Mouse (Mus musculus): ENCODE data around the gene Ankrd13d. TPM values are rescaled to one million over a fixed set of nuclear protein-coding genes. Genes with fewer than 3 reads are reported as not detected.
"Not testable (repeated sequence)": the region's sequence is repeated elsewhere in the genome, so short reads cannot be mapped to it uniquely, and the experiment has no call there.

The Ankrd13d gene
- polyA plus RNA-seq, 1 experiment from 2014 or later, result 7.6 TPM

GRCm38 (mm10) chr19:4248683-4249082 is 34.3 kb downstream of the Ankrd13d start:
- not testable (repeated sequence) for H3K4me3 ChIP-seq (ENCODE audit: low read depth, low read length); H3K9ac ChIP-seq (ENCODE audit: low read depth, low read length); H3K4me1 ChIP-seq (ENCODE audit: control insufficient read depth, insufficient read depth, low read length); DNase-seq (ENCODE audit: low spot score); H3K4me2 ChIP-seq (ENCODE audit: low read depth, low read length); H3K27me3 ChIP-seq (replicated peaks; ENCODE audit: control insufficient read depth, insufficient read depth, low read length); ATAC-seq (ENCODE audit: low read depth); H3K36me3 ChIP-seq (ENCODE audit: control insufficient read depth, insufficient read depth, low read length); H3K9me3 ChIP-seq (ENCODE audit: control insufficient read depth, low read length); H3K27ac ChIP-seq (replicated peaks; ENCODE audit: low read depth, low read length)
- WGBS, result 71% methylated on average over 1 of the region's 1 CpGs

GRCm38 (mm10) chr19:4247010-4247409 is 35.9 kb downstream of the Ankrd13d start:
- Histone ChIP-seq H3K4me3 (ENCODE audit: low read depth, low read length) (no peak overlapping the region), H3K27me3 (replicated peaks; ENCODE audit: control insufficient read depth, insufficient read depth, low read length) (no peaks in the 10 kb centered on the region), H3K9me3 (ENCODE audit: control insufficient read depth, low read length) (no peaks in the 10 kb centered on the region), H3K4me1 (ENCODE audit: control insufficient read depth, insufficient read depth, low read length) (no peaks in the 10 kb centered on the region), H3K27ac (replicated peaks; ENCODE audit: low read depth, low read length) (no peak overlapping the region), H3K4me2 (ENCODE audit: low read depth, low read length) (no peak overlapping the region), H3K36me3 (ENCODE audit: control insufficient read depth, insufficient read depth, low read length) (no peaks in the 10 kb centered on the region), H3K9ac (ENCODE audit: low read depth, low read length) (no peak overlapping the region)
- WGBS, result 47% methylated on average over 1 of the region's 1 CpGs
- DNase-seq (ENCODE audit: low spot score) (no peak), ATAC-seq (ENCODE audit: low read depth) (no peak)

DNA sequence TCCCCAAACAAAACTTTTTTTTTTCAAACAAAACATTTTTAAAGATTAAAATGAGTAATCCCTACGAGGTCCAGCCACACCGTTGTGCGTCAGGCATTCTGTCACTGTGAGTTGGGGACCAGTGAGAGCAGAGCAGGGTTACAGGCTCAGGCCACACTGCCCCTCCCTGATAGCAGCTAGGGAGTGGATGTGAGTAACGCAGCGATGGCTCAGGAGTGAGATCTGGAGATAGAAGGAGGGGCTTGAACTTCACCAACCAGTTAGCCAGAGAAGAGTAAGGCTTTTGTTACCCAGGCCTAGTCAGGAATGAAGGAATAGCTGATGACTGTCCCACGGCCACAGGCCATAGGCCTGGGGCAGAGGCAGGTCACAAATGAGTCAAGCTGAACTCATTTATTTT is 38.2 kb downstream of the Ankrd13d start:
- Histone ChIP-seq H3K36me3 (ENCODE audit: control insufficient read depth, insufficient read depth, low read length) (no peaks in the 10 kb centered on the region), H3K4me3 (ENCODE audit: low read depth, low read length) (no peak overlapping the region), H3K27me3 (replicated peaks; ENCODE audit: control insufficient read depth, insufficient read depth, low read length) (no peaks in the 10 kb centered on the region), H3K4me1 (ENCODE audit: control insufficient read depth, insufficient read depth, low read length) (no peaks in the 10 kb centered on the region), H3K27ac (replicated peaks; ENCODE audit: low read depth, low read length) (no peak overlapping the region), H3K9me3 (ENCODE audit: control insufficient read depth, low read length) (no peaks in the 10 kb centered on the region), H3K9ac (ENCODE audit: low read depth, low read length) (no peak overlapping the region), H3K4me2 (ENCODE audit: low read depth, low read length) (no peak overlapping the region)
- WGBS, result 77% methylated on average over 6 of the region's 6 CpGs
- DNase-seq (ENCODE audit: low spot score) (no peak), ATAC-seq (ENCODE audit: low read depth) (no peak)

GRCm38 (mm10) chr19:4242416-4242815 is 40.5 kb downstream of the Ankrd13d start:
- Histone ChIP-seq H3K4me1 (ENCODE audit: control insufficient read depth, insufficient read depth, low read length) (no peaks in the 10 kb centered on the region), H3K9ac (ENCODE audit: low read depth, low read length) (no peak overlapping the region), H3K27ac (replicated peaks; ENCODE audit: low read depth, low read length) (no peak overlapping the region), H3K36me3 (ENCODE audit: control insufficient read depth, insufficient read depth, low read length) (no peaks in the 10 kb centered on the region), H3K4me3 (ENCODE audit: low read depth, low read length) (no peak overlapping the region), H3K9me3 (ENCODE audit: control insufficient read depth, low read length) (no peaks in the 10 kb centered on the region), H3K4me2 (ENCODE audit: low read depth, low read length) (no peak overlapping the region), H3K27me3 (replicated peaks; ENCODE audit: control insufficient read depth, insufficient read depth, low read length) (no peaks in the 10 kb centered on the region)
- ATAC-seq (ENCODE audit: low read depth), result no peak
- WGBS, result 75% methylated on average over 3 of the region's 3 CpGs
- DNase-seq (ENCODE audit: low spot score), result no peak

DNA sequence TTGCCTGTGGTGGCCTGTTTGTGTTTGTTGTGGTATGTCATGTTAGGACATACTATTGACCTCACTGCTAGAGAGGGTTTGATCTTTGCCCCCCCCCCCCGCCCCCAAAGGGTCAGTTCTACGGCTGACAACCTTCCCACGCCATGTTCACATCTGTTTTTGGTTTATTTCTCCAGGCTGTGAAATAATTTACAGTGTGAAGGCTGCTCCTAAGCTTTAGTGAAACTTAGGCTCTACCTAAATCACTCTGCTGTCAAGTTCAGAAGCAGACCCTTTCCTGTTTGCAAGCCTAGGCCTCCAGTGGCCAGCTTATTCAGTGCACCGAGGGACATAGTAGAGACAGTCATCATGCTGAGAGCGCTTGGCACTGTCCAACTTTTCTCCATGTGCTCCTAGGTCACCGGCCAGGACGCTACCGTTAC is 42.7 kb downstream of the Ankrd13d start:
- ATAC-seq (ENCODE audit: low read depth), result no peak
- H3K36me3 ChIP-seq (ENCODE audit: control insufficient read depth, insufficient read depth, low read length), result no peaks in the 10 kb centered on the region
- H3K9me3 ChIP-seq (ENCODE audit: control insufficient read depth, low read length), result no peaks in the 10 kb centered on the region
- H3K4me2 ChIP-seq (ENCODE audit: low read depth, low read length), result no peak overlapping the region
- DNase-seq (ENCODE audit: low spot score), result no peak
- H3K27me3 ChIP-seq (replicated peaks; ENCODE audit: control insufficient read depth, insufficient read depth, low read length), result no peaks in the 10 kb centered on the region
- no peak overlapping the region for H3K9ac ChIP-seq (ENCODE audit: low read depth, low read length)
- no peak overlapping the region for H3K4me3 ChIP-seq (ENCODE audit: low read depth, low read length)
- WGBS, result 40% methylated on average over 8 of the region's 8 CpGs
- H3K4me1 ChIP-seq (ENCODE audit: control insufficient read depth, insufficient read depth, low read length), result no peaks in the 10 kb centered on the region
- no peak overlapping the region for H3K27ac ChIP-seq (replicated peaks; ENCODE audit: low read depth, low read length)

DNA sequence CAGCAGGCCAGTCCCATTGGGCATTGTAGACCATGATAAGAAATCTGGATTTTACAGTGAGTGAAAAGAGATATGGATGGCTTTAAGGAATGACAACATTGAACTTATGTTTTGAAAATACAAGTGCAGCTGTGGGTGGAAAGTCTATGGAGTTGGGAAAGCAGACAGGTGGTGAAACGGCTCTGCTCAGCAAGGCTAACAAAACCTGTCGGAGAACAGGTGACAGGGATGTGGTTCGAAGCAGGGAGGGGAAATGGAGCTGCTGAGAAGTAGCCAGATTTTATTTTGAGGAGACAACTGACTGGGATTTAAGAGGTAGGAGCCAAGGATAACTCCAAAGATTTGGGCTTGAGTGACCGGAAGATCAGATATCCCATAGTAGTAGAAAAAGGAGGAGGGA is 48.4 kb downstream of the Ankrd13d start:
- ATAC-seq (ENCODE audit: low read depth), result no peak

DNA sequence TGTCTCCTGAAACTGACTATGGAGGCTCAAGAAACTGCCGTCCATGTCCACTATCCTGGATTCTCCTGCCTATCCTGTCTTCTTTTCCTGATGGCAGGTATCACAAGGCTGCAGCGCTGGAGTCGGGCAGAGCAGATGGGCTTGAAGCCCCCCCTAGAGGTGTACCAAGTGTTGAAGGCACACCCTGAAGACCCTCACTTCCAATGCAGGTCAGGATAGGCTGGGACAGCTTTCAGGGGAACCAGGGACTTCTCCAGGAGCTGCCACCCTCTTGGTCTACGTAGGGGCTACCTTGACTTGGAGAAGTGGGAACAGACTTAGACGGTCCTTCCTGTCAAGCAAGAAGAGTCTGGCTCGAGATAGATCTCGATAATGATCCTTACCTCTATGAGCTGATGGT is 50.3 kb downstream of the Ankrd13d start:
- Histone ChIP-seq H3K36me3 (ENCODE audit: control insufficient read depth, insufficient read depth, low read length) (no peaks in the 10 kb centered on the region), H3K9me3 (ENCODE audit: control insufficient read depth, low read length) (no peaks in the 10 kb centered on the region), H3K4me1 (ENCODE audit: control insufficient read depth, insufficient read depth, low read length) (peaks cover 10% of the 10 kb centered on the region; the same call in 1 of the 2 replicates), H3K27ac (replicated peaks; ENCODE audit: low read depth, low read length) (no peak overlapping the region), H3K27me3 (replicated peaks; ENCODE audit: control insufficient read depth, insufficient read depth, low read length) (no peaks in the 10 kb centered on the region), H3K9ac (ENCODE audit: low read depth, low read length) (peak overlapping the region; percentile 73; the same call in 1 of the 2 replicates), H3K4me3 (ENCODE audit: low read depth, low read length) (no peak overlapping the region), H3K4me2 (ENCODE audit: low read depth, low read length) (peak overlapping the region; percentile 85)
- 85% methylated on average over 7 of the region's 7 CpGs for WGBS
- DNase-seq (ENCODE audit: low spot score) (no peak), ATAC-seq (ENCODE audit: low read depth) (no peak)

More for the DNA sequence above, 48.4 kb downstream of the Ankrd13d start:
- DNase-seq (ENCODE audit: low spot score), result no peak
- WGBS, result 63% methylated on average over 4 of the region's 4 CpGs
- no peak overlapping the region for H3K9ac ChIP-seq (ENCODE audit: low read depth, low read length)
- no peaks in the 10 kb centered on the region for H3K27me3 ChIP-seq (replicated peaks; ENCODE audit: control insufficient read depth, insufficient read depth, low read length)
- no peak overlapping the region for H3K27ac ChIP-seq (replicated peaks; ENCODE audit: low read depth, low read length)
- no peaks in the 10 kb centered on the region for H3K36me3 ChIP-seq (ENCODE audit: control insufficient read depth, insufficient read depth, low read length)
- H3K4me2 ChIP-seq (ENCODE audit: low read depth, low read length), result no peak overlapping the region
- H3K4me3 ChIP-seq (ENCODE audit: low read depth, low read length), result no peak overlapping the region
- H3K9me3 ChIP-seq (ENCODE audit: control insufficient read depth, low read length), result no peaks in the 10 kb centered on the region
- peaks cover 10% of the 10 kb centered on the region; the same call in 1 of the 2 replicates for H3K4me1 ChIP-seq (ENCODE audit: control insufficient read depth, insufficient read depth, low read length)

- Histone ChIP-seq H3K9ac (ENCODE audit: low read depth, low read length) (peak overlapping the region; percentile 73), H3K27ac (replicated peaks; ENCODE audit: low read depth, low read length) (peak overlapping the region; percentile 61; the same call in 1 of the 2 replicates), H3K36me3 (ENCODE audit: control insufficient read depth, insufficient read depth, low read length) (no peaks in the 10 kb centered on the region), H3K9me3 (ENCODE audit: control insufficient read depth, low read length) (no peaks in the 10 kb centered on the region), H3K27me3 (replicated peaks; ENCODE audit: control insufficient read depth, insufficient read depth, low read length) (no peaks in the 10 kb centered on the region), H3K4me1 (ENCODE audit: control insufficient read depth, insufficient read depth, low read length) (peaks cover 10% of the 10 kb centered on the region; the same call in 1 of the 2 replicates), H3K4me3 (ENCODE audit: low read depth, low read length) (peak overlapping the region; percentile 59), H3K4me2 (ENCODE audit: low read depth, low read length) (peak overlapping the region; percentile 85)
- 72% methylated on average over 2 of the region's 2 CpGs for WGBS
- DNase-seq (ENCODE audit: low spot score), result no peak
- no peak for ATAC-seq (ENCODE audit: low read depth)
Measured at GRCm38 (mm10) chr19:4232186-4232572, 50.8 kb downstream of the Ankrd13d start.
